Mouse (Mus musculus) heart, adult 9 months (tissue): Measurements from ENCODE around the gene Klrb1b.
A peak's percentile ranks its signal among the peaks of the same experiment; 100 is the strongest.

Source experiments
- DNase-seq, 2 experiments: peaks; one replicate each; pipeline ENCODE4 v3.0.0; 2022; ENCODE audit warnings: low spot score in 2 of 2

The Klrb1b gene

GRCm38 (mm10) chr6:128826132-128826531 is at the start of gene Klrb1b, which contains the start of gene Gm44511:
TSS of gene Klrb1b (minus strand) at chr6:128826331.
TSS of gene Gm44511 (minus strand) at chr6:128826315.
- no peak for DNase-seq

- no peak for DNase-seq
Measured at GRCm38 (mm10) chr6:128871910-128872610, 45.9 kb upstream of the Klrb1b start.

GRCm38 (mm10) chr6:128868861-128869260 is 42.7 kb upstream of the Klrb1b start:
- DNase-seq = no peak

- DNase-seq = no peak
Measured at GRCm38 (mm10) chr6:128857976-128858375, 31.8 kb upstream of the Klrb1b start.

- peak; percentile 87 to 91 for DNase-seq
Measured at GRCm38 (mm10) chr6:128856250-128856649, 30.1 kb upstream of the Klrb1b start.

GRCm38 (mm10) chr6:128855477-128855876 is 29.3 kb upstream of the Klrb1b start:
- no peak for DNase-seq

GRCm38 (mm10) chr6:128854895-128855294 is 28.8 kb upstream of the Klrb1b start:
- no peak for DNase-seq

- peak; percentile 41 to 69 for DNase-seq
Measured at GRCm38 (mm10) chr6:128854024-128854820, 28.1 kb upstream of the Klrb1b start.

GRCm38 (mm10) chr6:128852766-128853165 is 26.6 kb upstream of the Klrb1b start:
- DNase-seq = no peak

- no peak for DNase-seq
Measured at GRCm38 (mm10) chr6:128851151-128851550, 25.0 kb upstream of the Klrb1b start.

- DNase-seq = no peak
Measured at GRCm38 (mm10) chr6:128850671-128851070, 24.5 kb upstream of the Klrb1b start.

- no peak for DNase-seq
Measured at GRCm38 (mm10) chr6:128849902-128850301, 23.8 kb upstream of the Klrb1b start.

GRCm38 (mm10) chr6:128847401-128847800 is 21.3 kb upstream of the Klrb1b start:
- DNase-seq = no peak

- DNase-seq = no peak
Measured at GRCm38 (mm10) chr6:128845998-128846542, 19.9 kb upstream of the Klrb1b start.

GRCm38 (mm10) chr6:128845319-128845979 is 19.3 kb upstream of the Klrb1b start:
- peak; percentile 88 to 92 for DNase-seq

- no peak for DNase-seq
Measured at GRCm38 (mm10) chr6:128844586-128845080, 18.5 kb upstream of the Klrb1b start.

GRCm38 (mm10) chr6:128844131-128844530 is 18.0 kb upstream of the Klrb1b start:
- no peak for DNase-seq

- DNase-seq = peak; percentile 69 to 82
Measured at GRCm38 (mm10) chr6:128843479-128843992, 17.4 kb upstream of the Klrb1b start.

- peak; percentile 92 to 94 for DNase-seq
Measured at GRCm38 (mm10) chr6:128842945-128843478, 16.9 kb upstream of the Klrb1b start.

- DNase-seq = no peak
Measured at GRCm38 (mm10) chr6:128842356-128842944, 16.3 kb upstream of the Klrb1b start.
